Mouse (Mus musculus) activated CD4-positive, CD25-positive, alpha-beta regulatory T cell, adult 4 months (primary cell): ENCODE data around the gene Socs3. TPM values are rescaled to one million over a fixed set of nuclear protein-coding genes. Genes with fewer than 3 reads are reported as not detected.

ENCODE experiments used
- ATAC-seq: one replicate; pipeline ENCODE4 v1.8.0; 2017
- polyA plus RNA-seq, 2 experiments: library from polyadenylated mRNA; unstranded; fragments of 100-300 nt; shearing (Covaris generic); gene quantifications; one replicate each; pipeline ENCODE4 v1.2.1; 2017

The Socs3 gene
- polyA plus RNA-seq, 2 experiments from 2014 or later, result 42.5 to 43.1 TPM

- peak; percentile 98 for ATAC-seq
These were observed 17.5 kb downstream of the Socs3 start for GRCm38 (mm10) chr11:117952174-117952933.

GRCm38 (mm10) chr11:117951391-117951790 lies 18.5 kb downstream of the Socs3 start:
- no peak for ATAC-seq

- ATAC-seq, result no peak
These were observed 20.3 kb downstream of the Socs3 start for GRCm38 (mm10) chr11:117949392-117950091.

GRCm38 (mm10) chr11:117946996-117947419 lies 22.8 kb downstream of the Socs3 start:
- ATAC-seq, result no peak

- ATAC-seq, result no peak
These were observed 23.5 kb downstream of the Socs3 start for GRCm38 (mm10) chr11:117946195-117946979.

GRCm38 (mm10) chr11:117941848-117942247 lies 28.0 kb downstream of the Socs3 start:
- ATAC-seq, result no peak

- no peak for ATAC-seq
These were observed 28.5 kb downstream of the Socs3 start for GRCm38 (mm10) chr11:117941325-117941834.

GRCm38 (mm10) chr11:117940881-117941280 lies 29.0 kb downstream of the Socs3 start:
- no peak for ATAC-seq

GRCm38 (mm10) chr11:117939741-117940285 lies 30.0 kb downstream of the Socs3 start:
- no peak for ATAC-seq

- no peak for ATAC-seq
These were observed 30.7 kb downstream of the Socs3 start for GRCm38 (mm10) chr11:117939004-117939730.

GRCm38 (mm10) chr11:117936202-117936601 lies 33.6 kb downstream of the Socs3 start:
- ATAC-seq, result no peak

GRCm38 (mm10) chr11:117935616-117936015 lies 34.2 kb downstream of the Socs3 start:
- ATAC-seq, result no peak

- no peak for ATAC-seq
These were observed 35.1 kb downstream of the Socs3 start for GRCm38 (mm10) chr11:117934576-117935368.

GRCm38 (mm10) chr11:117934168-117934567 lies 35.7 kb downstream of the Socs3 start:
- ATAC-seq, result no peak

GRCm38 (mm10) chr11:117932195-117932594 lies 37.7 kb downstream of the Socs3 start:
- ATAC-seq, result no peak

GRCm38 (mm10) chr11:117931576-117931975 lies 38.3 kb downstream of the Socs3 start:
- ATAC-seq, result no peak

- no peak for ATAC-seq
These were observed 39.0 kb downstream of the Socs3 start for GRCm38 (mm10) chr11:117930781-117931338.

GRCm38 (mm10) chr11:117925541-117925940 lies 44.3 kb downstream of the Socs3 start:
- no peak for ATAC-seq

- ATAC-seq, result no peak
These were observed 45.4 kb downstream of the Socs3 start for GRCm38 (mm10) chr11:117924466-117924865.

- no peak for ATAC-seq
These were observed 46.6 kb downstream of the Socs3 start for GRCm38 (mm10) chr11:117923279-117923678.

GRCm38 (mm10) chr11:117919211-117919610 lies 50.6 kb downstream of the Socs3 start:
- ATAC-seq, result no peak
